Mouse (Mus musculus) thymus, adult 2 months (tissue): ENCODE results near the gene Casp14.

ENCODE experiments used
- CTCF ChIP-seq: fragments of 200-500 bp; IDR thresholded peaks from 2 replicates; pipeline ENCODE4 v1.5.1; 2012; ENCODE audit warnings: mild to moderate bottlenecking, control low read depth, low read length, moderate library complexity, borderline replicate concordance; ENCODE audit not compliant: control insufficient read depth, poor library complexity, insufficient read depth; ENCODE audit errors: extremely low read depth
- POLR2A ChIP-seq: fragments of 200-500 bp; IDR thresholded peaks from 2 replicates; pipeline ENCODE4 v1.6.1; 2012; ENCODE audit warnings: mild to moderate bottlenecking, low read length, control low read depth, moderate library complexity; ENCODE audit not compliant: control insufficient read depth, poor library complexity, insufficient read depth; ENCODE audit errors: extremely low read depth

DNA sequence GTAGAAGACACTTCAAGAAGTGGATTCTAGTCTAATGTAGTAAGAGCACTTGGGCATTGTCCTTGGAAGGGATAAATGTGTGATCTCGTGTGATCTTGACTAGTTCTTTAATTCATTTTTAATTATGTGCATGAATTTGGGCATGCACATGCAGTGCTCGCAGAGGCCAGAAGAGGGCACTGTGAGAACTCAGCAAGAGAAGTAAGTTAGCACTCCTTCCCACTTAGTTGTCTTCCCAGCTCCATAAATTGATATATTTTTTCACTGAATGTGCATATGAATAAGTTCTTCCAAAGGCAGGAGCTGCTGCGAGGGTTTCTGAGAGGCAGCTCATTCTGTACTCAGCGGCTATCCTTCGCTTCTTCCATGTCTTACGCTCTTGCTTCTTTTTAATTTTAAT, 37.9 kb upstream of the Casp14 start:
- TF ChIP-seq CTCF, result no peak
- TF ChIP-seq POLR2A, result no peak
